Mouse (Mus musculus): ENCODE measurements at regions not wholly inside any gene's neighbourhood (a gene's known extent, or its start where the extent isn't known, plus 50 kb on each side); places are given as distances from the start of the nearest gene placed in this dataset.

- Histone ChIP-seq H3K4me1 (ENCODE audit: control insufficient read depth, insufficient read depth, low read length) (no peaks in the 10 kb centered on the region), H3K36me3 (ENCODE audit: control insufficient read depth, insufficient read depth, low read length) (no peaks in the 10 kb centered on the region), H3K4me2 (ENCODE audit: low read depth, severe bottlenecking) (no peak overlapping the region), H3K9ac (ENCODE audit: low read length) (no peak overlapping the region), H3K9me3 (ENCODE audit: control insufficient read depth, low read length) (no peaks in the 10 kb centered on the region), H3K4me3 (ENCODE audit: low read depth, low read length) (no peak overlapping the region), H3K27me3 (ENCODE audit: control insufficient read depth, insufficient read depth, low read length) (no peaks in the 10 kb centered on the region), H3K27ac (replicated peaks; ENCODE audit: low read depth, low read length) (no peak overlapping the region)
- ATAC-seq (ENCODE audit: insufficient number of reproducible peaks, low FRiP score, low TSS enrichment, low read depth) (no peak), DNase-seq (ENCODE audit: low spot score) (no peak)
- 60% methylated on average over 1 of the region's 1 CpGs for WGBS
Observed at GRCm38 (mm10) chr9:112743871-112744590, 508.3 kb upstream of the Arpp21 start.

- H3K27me3 ChIP-seq (ENCODE audit: control insufficient read depth, insufficient read depth, low read length) = no peaks in the 10 kb centered on the region
- no peak overlapping the region for H3K9ac ChIP-seq (ENCODE audit: low read length)
- no peak overlapping the region for H3K27ac ChIP-seq (replicated peaks; ENCODE audit: low read depth, low read length)
- DNase-seq (ENCODE audit: low spot score) (no peak), ATAC-seq (ENCODE audit: insufficient number of reproducible peaks, low FRiP score, low TSS enrichment, low read depth) (no peak)
- no peaks in the 10 kb centered on the region for H3K4me1 ChIP-seq (ENCODE audit: control insufficient read depth, insufficient read depth, low read length)
- H3K36me3 ChIP-seq (ENCODE audit: control insufficient read depth, insufficient read depth, low read length) = no peaks in the 10 kb centered on the region
- no peak overlapping the region for H3K4me2 ChIP-seq (ENCODE audit: low read depth, severe bottlenecking)
- no peaks in the 10 kb centered on the region for H3K9me3 ChIP-seq (ENCODE audit: control insufficient read depth, low read length)
- no peak overlapping the region for H3K4me3 ChIP-seq (ENCODE audit: low read depth, low read length)
Observed at GRCm38 (mm10) chr9:112735761-112736160, 500.0 kb upstream of the Arpp21 start.

- no peak for ATAC-seq (ENCODE audit: insufficient number of reproducible peaks, low FRiP score, low TSS enrichment, low read depth)
- no peak for DNase-seq (ENCODE audit: low spot score)
- no peaks in the 10 kb centered on the region for H3K9me3 ChIP-seq (ENCODE audit: control insufficient read depth, low read length)
Observed at GRCm38 (mm10) chr9:112725523-112725922, 489.8 kb upstream of the Arpp21 start.

GRCm38 (mm10) chr9:112725103-112725502, 489.4 kb upstream of the Arpp21 start:
- Histone ChIP-seq H3K4me3 (ENCODE audit: low read depth, low read length) (no peak overlapping the region), H3K9me3 (ENCODE audit: control insufficient read depth, low read length) (no peaks in the 10 kb centered on the region), H3K27ac (replicated peaks; ENCODE audit: low read depth, low read length) (no peak overlapping the region), H3K9ac (ENCODE audit: low read length) (no peak overlapping the region), H3K27me3 (ENCODE audit: control insufficient read depth, insufficient read depth, low read length) (no peaks in the 10 kb centered on the region), H3K4me1 (ENCODE audit: control insufficient read depth, insufficient read depth, low read length) (no peaks in the 10 kb centered on the region), H3K36me3 (ENCODE audit: control insufficient read depth, insufficient read depth, low read length) (no peaks in the 10 kb centered on the region), H3K4me2 (ENCODE audit: low read depth, severe bottlenecking) (no peak overlapping the region)
- 67% methylated on average over 4 of the region's 4 CpGs for WGBS
- DNase-seq (ENCODE audit: low spot score) (no peak), ATAC-seq (ENCODE audit: insufficient number of reproducible peaks, low FRiP score, low TSS enrichment, low read depth) (no peak)

More at GRCm38 (mm10) chr9:112725523-112725922, 489.8 kb upstream of the Arpp21 start:
- no peaks in the 10 kb centered on the region for H3K36me3 ChIP-seq (ENCODE audit: control insufficient read depth, insufficient read depth, low read length)
- no peak overlapping the region for H3K27ac ChIP-seq (replicated peaks; ENCODE audit: low read depth, low read length)
- no peaks in the 10 kb centered on the region for H3K27me3 ChIP-seq (ENCODE audit: control insufficient read depth, insufficient read depth, low read length)
- WGBS = 44% methylated on average over 8 of the region's 8 CpGs
- H3K4me1 ChIP-seq (ENCODE audit: control insufficient read depth, insufficient read depth, low read length) = no peaks in the 10 kb centered on the region
- H3K9ac ChIP-seq (ENCODE audit: low read length) = no peak overlapping the region
- H3K4me2 ChIP-seq (ENCODE audit: low read depth, severe bottlenecking) = no peak overlapping the region
- H3K4me3 ChIP-seq (ENCODE audit: low read depth, low read length) = no peak overlapping the region

GRCm38 (mm10) chr9:112723346-112723745, 487.6 kb upstream of the Arpp21 start:
- Histone ChIP-seq H3K4me2 (ENCODE audit: low read depth, severe bottlenecking) (no peak overlapping the region), H3K36me3 (ENCODE audit: control insufficient read depth, insufficient read depth, low read length) (no peaks in the 10 kb centered on the region), H3K9ac (ENCODE audit: low read length) (no peak overlapping the region), H3K4me1 (ENCODE audit: control insufficient read depth, insufficient read depth, low read length) (no peaks in the 10 kb centered on the region), H3K4me3 (ENCODE audit: low read depth, low read length) (no peak overlapping the region), H3K9me3 (ENCODE audit: control insufficient read depth, low read length) (no peaks in the 10 kb centered on the region), H3K27me3 (ENCODE audit: control insufficient read depth, insufficient read depth, low read length) (no peaks in the 10 kb centered on the region), H3K27ac (replicated peaks; ENCODE audit: low read depth, low read length) (no peak overlapping the region)
- DNase-seq (ENCODE audit: low spot score) = no peak
- ATAC-seq (ENCODE audit: insufficient number of reproducible peaks, low FRiP score, low TSS enrichment, low read depth) = no peak
- WGBS = 78% methylated on average over 1 of the region's 1 CpGs

GRCm38 (mm10) chr9:112722501-112722900, 486.8 kb upstream of the Arpp21 start:
- Histone ChIP-seq H3K36me3 (ENCODE audit: control insufficient read depth, insufficient read depth, low read length) (no peaks in the 10 kb centered on the region), H3K9me3 (ENCODE audit: control insufficient read depth, low read length) (no peaks in the 10 kb centered on the region), H3K9ac (ENCODE audit: low read length) (no peak overlapping the region), H3K27ac (replicated peaks; ENCODE audit: low read depth, low read length) (no peak overlapping the region), H3K4me1 (ENCODE audit: control insufficient read depth, insufficient read depth, low read length) (no peaks in the 10 kb centered on the region), H3K4me3 (ENCODE audit: low read depth, low read length) (no peak overlapping the region), H3K27me3 (ENCODE audit: control insufficient read depth, insufficient read depth, low read length) (no peaks in the 10 kb centered on the region), H3K4me2 (ENCODE audit: low read depth, severe bottlenecking) (no peak overlapping the region)
- ATAC-seq (ENCODE audit: insufficient number of reproducible peaks, low FRiP score, low TSS enrichment, low read depth) (no peak), DNase-seq (ENCODE audit: low spot score) (no peak)
- WGBS = 88% methylated on average over 4 of the region's 4 CpGs

- no peaks in the 10 kb centered on the region for H3K9me3 ChIP-seq (ENCODE audit: control insufficient read depth, low read length)
- H3K27me3 ChIP-seq (ENCODE audit: control insufficient read depth, insufficient read depth, low read length) = no peaks in the 10 kb centered on the region
- no peaks in the 10 kb centered on the region for H3K36me3 ChIP-seq (ENCODE audit: control insufficient read depth, insufficient read depth, low read length)
- WGBS = 61% methylated on average over 1 of the region's 1 CpGs
- no peak overlapping the region for H3K27ac ChIP-seq (replicated peaks; ENCODE audit: low read depth, low read length)
- H3K9ac ChIP-seq (ENCODE audit: low read length) = no peak overlapping the region
- no peak for ATAC-seq (ENCODE audit: insufficient number of reproducible peaks, low FRiP score, low TSS enrichment, low read depth)
- no peak overlapping the region for H3K4me3 ChIP-seq (ENCODE audit: low read depth, low read length)
- no peaks in the 10 kb centered on the region for H3K4me1 ChIP-seq (ENCODE audit: control insufficient read depth, insufficient read depth, low read length)
- DNase-seq (ENCODE audit: low spot score) = no peak
- no peak overlapping the region for H3K4me2 ChIP-seq (ENCODE audit: low read depth, severe bottlenecking)
Observed at GRCm38 (mm10) chr9:112715197-112715762, 479.5 kb upstream of the Arpp21 start.

GRCm38 (mm10) chr9:112678866-112679265, 443.1 kb upstream of the Arpp21 start:
- H3K27me3 ChIP-seq (ENCODE audit: control insufficient read depth, insufficient read depth, low read length) = no peaks in the 10 kb centered on the region
- no peak overlapping the region for H3K9ac ChIP-seq (ENCODE audit: low read length)
- DNase-seq (ENCODE audit: low spot score) (no peak), ATAC-seq (ENCODE audit: insufficient number of reproducible peaks, low FRiP score, low TSS enrichment, low read depth) (no peak)
- H3K27ac ChIP-seq (replicated peaks; ENCODE audit: low read depth, low read length) = no peak overlapping the region
- WGBS = 76% methylated on average over 1 of the region's 1 CpGs
- H3K36me3 ChIP-seq (ENCODE audit: control insufficient read depth, insufficient read depth, low read length) = no peaks in the 10 kb centered on the region
- H3K4me3 ChIP-seq (ENCODE audit: low read depth, low read length) = no peak overlapping the region
- no peaks in the 10 kb centered on the region for H3K9me3 ChIP-seq (ENCODE audit: control insufficient read depth, low read length)
- no peak overlapping the region for H3K4me2 ChIP-seq (ENCODE audit: low read depth, severe bottlenecking)
- no peaks in the 10 kb centered on the region for H3K4me1 ChIP-seq (ENCODE audit: control insufficient read depth, insufficient read depth, low read length)

- no peak overlapping the region for H3K9ac ChIP-seq (ENCODE audit: low read length)
- 35% methylated on average over 5 of the region's 5 CpGs for WGBS
Observed at GRCm38 (mm10) chr9:112675232-112675631, 439.5 kb upstream of the Arpp21 start.

More at GRCm38 (mm10) chr9:112675232-112675631, 439.5 kb upstream of the Arpp21 start:
- H3K4me3 ChIP-seq (ENCODE audit: low read depth, low read length) = no peak overlapping the region
- no peaks in the 10 kb centered on the region for H3K4me1 ChIP-seq (ENCODE audit: control insufficient read depth, insufficient read depth, low read length)
- H3K36me3 ChIP-seq (ENCODE audit: control insufficient read depth, insufficient read depth, low read length) = no peaks in the 10 kb centered on the region
- no peaks in the 10 kb centered on the region for H3K27me3 ChIP-seq (ENCODE audit: control insufficient read depth, insufficient read depth, low read length)
- H3K27ac ChIP-seq (replicated peaks; ENCODE audit: low read depth, low read length) = no peak overlapping the region
- H3K9me3 ChIP-seq (ENCODE audit: control insufficient read depth, low read length) = no peaks in the 10 kb centered on the region
- ATAC-seq (ENCODE audit: insufficient number of reproducible peaks, low FRiP score, low TSS enrichment, low read depth) (no peak), DNase-seq (ENCODE audit: low spot score) (no peak)
- H3K4me2 ChIP-seq (ENCODE audit: low read depth, severe bottlenecking) = no peak overlapping the region
